Mouse (Mus musculus) bone marrow, adult 2 months (tissue): ENCODE results near the gene Smok2a.

Source experiments
- CTCF ChIP-seq: fragments of 200-500 bp; IDR thresholded peaks from 2 replicates; pipeline ENCODE4 v1.5.1; 2011; ENCODE audit warnings: low read length, control low read depth; ENCODE audit not compliant: control insufficient read depth, insufficient read depth
- POLR2A ChIP-seq: fragments of 200-500 bp; IDR thresholded peaks from 2 replicates; pipeline ENCODE4 v1.6.1; 2011; ENCODE audit warnings: low read depth, mild to moderate bottlenecking, control low read depth, low read length, borderline replicate concordance; ENCODE audit not compliant: control insufficient read depth

GRCm38 (mm10) chr17:13214169-13214568, 6.8 kb upstream of the Smok2a start:
- TF ChIP-seq CTCF (no peak), POLR2A (no peak)
